ENCODE assay signal across 9 mouse cellular contexts in genomic region chr4:82511524-82511923, GRCm38 (mm10).
A peak's percentile ranks its signal among the peaks of the same experiment; 100 is the strongest.
DNase-seq lines count a peak whose midpoint lies in the region; ATAC-seq and TF ChIP-seq lines count a peak whose summit lies in the region.
"Had no signal": no experiment of that assay in that cellular context is flagged by ENCODE, and none has a peak within 500 bp of the region (broad histone marks: within the 10 kb centered on the region; RNA-seq: fewer than 3 reads in every experiment).

No protein-coding gene starts in this region.

- no peak for TF ChIP-seq POLR2A in liver, adult 2 months (IDR thresholded peaks at IDR 0.05; ENCODE audit: extremely low read depth, insufficient read depth, low read length)
- no peak for TF ChIP-seq POLR2A in kidney, adult 2 months (IDR thresholded peaks at IDR 0.05; ENCODE audit: low read depth, low read length)
- no peak for TF ChIP-seq POLR2A in small intestine, adult 2 months (IDR thresholded peaks at IDR 0.05; ENCODE audit: low read depth, low read length)

- ATAC-seq in liver, postnatal 0 days, result no peak
- ATAC-seq: Patski had no signal

- TF ChIP-seq CTCF in liver, adult 2 months (IDR thresholded peaks at IDR 0.05; ENCODE audit: low read depth, low read length), result no peak
- no peak for TF ChIP-seq CTCF in kidney, adult 2 months (conservative IDR thresholded peaks at IDR 0.05; ENCODE audit: insufficient read depth, insufficient read length, low read depth, low read length)
- no peak for TF ChIP-seq CTCF in liver, postnatal 0 days (IDR thresholded peaks at IDR 0.05; ENCODE audit: low read depth)
- no peak for TF ChIP-seq CTCF in small intestine, adult 2 months (IDR thresholded peaks at IDR 0.05; ENCODE audit: extremely low read depth, insufficient read length, insufficient replicate concordance, low read depth, low read length)

- no peak for TF ChIP-seq EP300 in liver, postnatal 0 days (IDR thresholded peaks at IDR 0.05; ENCODE audit: low read depth)

- H3K4me2 ChIP-seq in liver, postnatal 0 days (ENCODE audit: low read depth, low read length), result peak overlapping the region; percentile 80

- no peaks in the 10 kb centered on the region for H3K27me3 ChIP-seq in liver, adult 2 months (ENCODE audit: control insufficient read depth, insufficient read depth, low read length)
- no peaks in the 10 kb centered on the region for H3K27me3 ChIP-seq in kidney, adult 2 months (replicated peaks; ENCODE audit: control insufficient read depth, insufficient read depth, low read length)
- H3K27me3 ChIP-seq in liver, postnatal 0 days (ENCODE audit: insufficient read depth, low read length), result peaks cover 14% of the 10 kb centered on the region
- H3K27me3 ChIP-seq in small intestine, adult 2 months (ENCODE audit: control insufficient read depth, insufficient read depth, low read length), result no peaks in the 10 kb centered on the region
- H3K27me3 ChIP-seq: Patski had no signal

- WGBS in liver, adult 2 months, result under 1% methylated on average over 8 of the region's 8 CpGs
- 5% methylated on average over 8 of the region's 8 CpGs for WGBS in kidney, adult 2 months
- 1% methylated on average over 8 of the region's 8 CpGs for WGBS in liver, postnatal 0 days (ENCODE audit: insufficient replicate concordance)
- 2% methylated on average over 8 of the region's 8 CpGs for WGBS in small intestine, adult 2 months

- H3K4me3 ChIP-seq in liver, adult 2 months (ENCODE audit: insufficient read depth, low read depth, low read length), result peak overlapping the region; percentile 46
- H3K4me3 ChIP-seq in kidney, adult 2 months (ENCODE audit: insufficient read depth, low read depth, low read length), result peak overlapping the region; percentile 42
- H3K4me3 ChIP-seq in liver, postnatal 0 days (ENCODE audit: low read depth, low read length), result peak overlapping the region; percentile 50
- peak overlapping the region; percentile 37 for H3K4me3 ChIP-seq in small intestine, adult 2 months (ENCODE audit: low read depth, low read length)

- H3K4me1 ChIP-seq in liver, adult 2 months (ENCODE audit: control insufficient read depth, insufficient read depth, low read length), result peaks cover 10% of the 10 kb centered on the region
- H3K4me1 ChIP-seq in kidney, adult 2 months (ENCODE audit: control insufficient read depth, insufficient read depth, low read length), result peaks cover 22% of the 10 kb centered on the region; the same call in 1 of the 2 replicates
- peaks cover 7% of the 10 kb centered on the region; the same call in 1 of the 2 replicates for H3K4me1 ChIP-seq in liver, postnatal 0 days (ENCODE audit: insufficient read depth)
- peaks cover 9% of the 10 kb centered on the region for H3K4me1 ChIP-seq in small intestine, adult 2 months (ENCODE audit: control insufficient read depth, insufficient read depth, insufficient read length, low read length)

- peak overlapping the region; percentile 77 for H3K9ac ChIP-seq in liver, adult 2 months (ENCODE audit: low read depth, low read length)
- H3K9ac ChIP-seq in liver, postnatal 0 days (replicated peaks), result peak overlapping the region; percentile 47

- DNase-seq in liver, adult 2 months (ENCODE audit: extremely low read depth, low read depth, low spot score), result peak; percentile 78
- DNase-seq in liver, result no peak
- DNase-seq in cerebellum, postnatal 36 days, result peak; percentile 54 to 69
- DNase-seq in heart, adult 8-10 months (ENCODE audit: low spot score), result peak; percentile 75
- peak; percentile 85 for DNase-seq in kidney, adult 2 months
- DNase-seq in liver, postnatal 0 days, result peak; percentile 32
- DNase-seq in spleen, postnatal 36 days (ENCODE audit: low spot score in 2 of 2), result no peak

- H3K36me3 ChIP-seq in liver, adult 2 months (ENCODE audit: control insufficient read depth, insufficient read depth, low read length), result no peaks in the 10 kb centered on the region
- H3K36me3 ChIP-seq in kidney, adult 2 months (ENCODE audit: control insufficient read depth, insufficient read depth, low read length), result no peaks in the 10 kb centered on the region
- H3K36me3 ChIP-seq in liver, postnatal 0 days (replicated peaks; ENCODE audit: insufficient read depth, low read length), result no peaks in the 10 kb centered on the region
- no peaks in the 10 kb centered on the region for H3K36me3 ChIP-seq in small intestine, adult 2 months (ENCODE audit: control insufficient read depth, insufficient read depth, low read length)

- H3K79me2 ChIP-seq in liver, adult 2 months (ENCODE audit: control insufficient read depth, insufficient read depth, low read length), result peaks cover 4% of the 10 kb centered on the region; the same call in 1 of the 2 replicates

- peak overlapping the region; percentile 94 for H3K27ac ChIP-seq in liver, adult 2 months (replicated peaks; ENCODE audit: insufficient read depth, low read depth, low read length)
- H3K27ac ChIP-seq in kidney, adult 2 months (ENCODE audit: insufficient read depth, low read depth, low read length), result peak overlapping the region; percentile 90
- H3K27ac ChIP-seq in liver, postnatal 0 days (ENCODE audit: low read depth), result peak overlapping the region; percentile 90
- H3K27ac ChIP-seq in small intestine, adult 2 months (ENCODE audit: insufficient read depth, low read depth, low read length), result peak overlapping the region; percentile 88

- no peaks in the 10 kb centered on the region for H3K9me3 ChIP-seq in liver, postnatal 0 days (ENCODE audit: low read length)

Comparison
In these comparisons a context has a peak if more than half of its experiments do, and no peak if none do; other contexts are left out.
1. DNase-seq: peak in liver, adult 2 months (single experiment), cerebellum, postnatal 36 days (2 of 2), heart, adult 8-10 months (single experiment), kidney, adult 2 months (single experiment) and liver, postnatal 0 days (single experiment); none in liver (single experiment) and spleen, postnatal 36 days (0 of 2).
2. Peak in every context shown above with its lines, with median percentiles within 50 percentile points of each other: H3K27ac ChIP-seq and H3K4me3 ChIP-seq.